Mouse (Mus musculus) granulocyte monocyte progenitor cell, adult 5-6 weeks (primary cell): ENCODE measurements around the gene Osbpl2. TPM values are rescaled to one million over a fixed set of nuclear protein-coding genes. Genes with fewer than 3 reads are reported as not detected.

ENCODE experiments used
- ATAC-seq: replicated peaks from 2 replicates; pipeline ENCODE4 v1.8.0; 2016; ENCODE audit warnings: mild to moderate bottlenecking, moderate TSS enrichment, inconsistent platforms; ENCODE audit not compliant: poor library complexity, severe bottlenecking
- total RNA-seq, 2 experiments: library from RNA; stranded (forward) in 1 of 2; stranded (reverse) in 1 of 2; fragments of 200-712, 200-1000 nt in 1 of 2; fragments of >200 nt in 1 of 2; fragmentation: Nextera tagmentation in 1 of 2; gene quantifications; 2 replicates each; pipeline ENCODE4 v1.2.3; 2014 to 2017

Osbpl2 gene
- total RNA-seq (2014; fragmentation: Nextera tagmentation) (35.1 and 35.9 TPM in 2 replicates), total RNA-seq (2017) (27.3 and 32.2 TPM in 2 replicates)

- peak; percentile 83 for ATAC-seq
These were observed at the start of gene Osbpl2 for GRCm38 (mm10) chr2:180118661-180119438. TSS of gene Osbpl2 (plus strand) at chr2:180119306.

- peak; percentile 17 for ATAC-seq
These were observed 49.2 kb upstream of the Osbpl2 start for GRCm38 (mm10) chr2:180069770-180070480.

- ATAC-seq = peak; percentile 97
These were observed 48.3 kb upstream of the Osbpl2 start, which contains the start of gene Mtg2 for GRCm38 (mm10) chr2:180070481-180071453. TSS of gene Mtg2 (plus strand) at chr2:180070588.

- no peak for ATAC-seq
These were observed 47.4 kb upstream of the Osbpl2 start for GRCm38 (mm10) chr2:180071671-180072070.

- no peak for ATAC-seq
These were observed 46.2 kb upstream of the Osbpl2 start for GRCm38 (mm10) chr2:180072886-180073285.

- no peak for ATAC-seq
These were observed 41.5 kb upstream of the Osbpl2 start for GRCm38 (mm10) chr2:180077622-180078021.

- no peak for ATAC-seq
These were observed 38.4 kb upstream of the Osbpl2 start for GRCm38 (mm10) chr2:180080680-180081079.

- no peak for ATAC-seq
These were observed 36.0 kb upstream of the Osbpl2 start for GRCm38 (mm10) chr2:180083063-180083462.

- ATAC-seq = no peak
These were observed 34.5 kb upstream of the Osbpl2 start for GRCm38 (mm10) chr2:180084565-180084964.

- ATAC-seq = no peak
These were observed 33.0 kb upstream of the Osbpl2 start for GRCm38 (mm10) chr2:180085926-180086636.

GRCm38 (mm10) chr2:180086637-180087027, 32.5 kb upstream of the Osbpl2 start:
- ATAC-seq = no peak

- ATAC-seq = 0 out of 2 replicates have a peak, but pooled peaks have one; percentile 28
These were observed 31.6 kb upstream of the Osbpl2 start for GRCm38 (mm10) chr2:180087472-180087871.

GRCm38 (mm10) chr2:180090285-180090684, 28.8 kb upstream of the Osbpl2 start:
- ATAC-seq = no peak

- ATAC-seq = no peak
These were observed 23.4 kb upstream of the Osbpl2 start for GRCm38 (mm10) chr2:180095711-180096110.

GRCm38 (mm10) chr2:180097585-180097984, 21.5 kb upstream of the Osbpl2 start:
- ATAC-seq = no peak

GRCm38 (mm10) chr2:180098167-180098566, 20.9 kb upstream of the Osbpl2 start:
- ATAC-seq = no peak

- 0 out of 2 replicates have a peak, but pooled peaks have one; percentile 8 for ATAC-seq
These were observed 19.6 kb upstream of the Osbpl2 start for GRCm38 (mm10) chr2:180099529-180099928.

- no peak for ATAC-seq
These were observed 15.7 kb upstream of the Osbpl2 start for GRCm38 (mm10) chr2:180103151-180103977.
